Mouse (Mus musculus) small intestine, adult 2 months (tissue): ENCODE measurements around the gene Ddx23.

Experiments used
- CTCF ChIP-seq: fragments of 200-500 bp; IDR thresholded peaks from 2 replicates; pipeline ENCODE4 v1.5.1; 2012; ENCODE audit warnings: low read depth, mild to moderate bottlenecking, control low read depth, inconsistent platforms, low read length, moderate library complexity, mixed read lengths; ENCODE audit not compliant: insufficient replicate concordance, insufficient read length; ENCODE audit errors: extremely low read depth
- POLR2A ChIP-seq: fragments of 200-500 bp; IDR thresholded peaks from 2 replicates; pipeline ENCODE4 v1.6.1; 2012; ENCODE audit warnings: low read depth, mild to moderate bottlenecking, control low read depth, inconsistent platforms, low read length, moderate library complexity

GRCm38 (mm10) chr15:98622199-98622598 lies 40.5 kb downstream of the Ddx23 start:
- no peak for TF ChIP-seq CTCF
- no peak for TF ChIP-seq POLR2A
